Mouse (Mus musculus) MEL (cell line): ENCODE measurements around the gene Rom1. TPM values are rescaled to one million over a fixed set of nuclear protein-coding genes. Genes with fewer than 3 reads are reported as not detected.

Source experiments
- BHLHE40 ChIP-seq: IDR thresholded peaks from 2 replicates; pipeline ENCODE4 v1.6.1; 2012; ENCODE audit warnings: low read depth, mild to moderate bottlenecking, inconsistent platforms, low read length, improper control_type of control experiment, borderline replicate concordance
- CTCF ChIP-seq, 3 experiments: IDR thresholded peaks in 2 of 3; conservative IDR thresholded peaks in 1 of 3; 2 replicates each; pipeline ENCODE4 v1.5.1; 2011 to 2012; ENCODE audit warnings: low read length in 3 of 3, low read depth in 2 of 3, mild to moderate bottlenecking in 2 of 3, improper control_type of control experiment in 1 of 3, inconsistent platforms in 1 of 3, mixed read lengths in 1 of 3, moderate library complexity in 1 of 3; ENCODE audit not compliant: control insufficient read depth in 1 of 3, insufficient read depth in 1 of 3, poor library complexity in 1 of 3, severe bottlenecking in 1 of 3
- HCFC1 ChIP-seq: IDR thresholded peaks from 2 replicates; pipeline ENCODE4 v1.6.1; 2012; ENCODE audit warnings: low read depth, mild to moderate bottlenecking, inconsistent platforms, low read length, improper control_type of control experiment, moderate library complexity
- MAZ ChIP-seq: IDR thresholded peaks from 2 replicates; pipeline ENCODE4 v1.6.1; 2012; ENCODE audit warnings: low read depth, mild to moderate bottlenecking, inconsistent platforms, low read length, improper control_type of control experiment
- MXI1 ChIP-seq: IDR thresholded peaks from 2 replicates; pipeline ENCODE4 v1.6.1; 2011; ENCODE audit warnings: mild to moderate bottlenecking, low read depth, low read length, improper control_type of control experiment
- MYB ChIP-seq: IDR thresholded peaks from 2 replicates; pipeline ENCODE4 v1.6.1; 2011; ENCODE audit warnings: mild to moderate bottlenecking, low read depth, low read length, improper control_type of control experiment
- MYC ChIP-seq: IDR thresholded peaks from 2 replicates; pipeline ENCODE4 v1.6.1; 2011; ENCODE audit warnings: low read depth, mild to moderate bottlenecking, low read length, improper control_type of control experiment, moderate library complexity
- POLR2A ChIP-seq, 2 experiments: IDR thresholded peaks; 2 replicates each; pipeline ENCODE4 v1.6.1; 2011 to 2012; ENCODE audit warnings: low read length in 2 of 2, mild to moderate bottlenecking in 2 of 2, control low read depth in 1 of 2, improper control_type of control experiment in 1 of 2, low read depth in 1 of 2, moderate library complexity in 1 of 2; ENCODE audit not compliant: control insufficient read depth in 1 of 2, insufficient read depth in 1 of 2, poor library complexity in 1 of 2
- POLR2AphosphoS2 ChIP-seq: IDR thresholded peaks from 2 replicates; pipeline ENCODE4 v1.6.1; 2011; ENCODE audit warnings: low read length, improper control_type of control experiment
- POLR2AphosphoS5 ChIP-seq: IDR thresholded peaks from 2 replicates; pipeline ENCODE4 v1.6.1; 2012; ENCODE audit warnings: low read depth, borderline replicate concordance, mild to moderate bottlenecking, inconsistent platforms, low read length, moderate library complexity, mixed read lengths
- TBP ChIP-seq: IDR thresholded peaks from 2 replicates; pipeline ENCODE4 v1.8.0; 2011; ENCODE audit warnings: low read depth, low read length, improper control_type of control experiment
- TCF12 ChIP-seq: IDR thresholded peaks from 2 replicates; pipeline ENCODE4 v1.6.1; 2014; ENCODE audit warnings: low read depth, mild to moderate bottlenecking, inconsistent platforms, low read length, improper control_type of control experiment, moderate library complexity
- UBTF ChIP-seq: IDR thresholded peaks from 2 replicates; pipeline ENCODE4 v1.6.1; 2012; ENCODE audit warnings: low read depth, mild to moderate bottlenecking, inconsistent platforms, low read length, improper control_type of control experiment, moderate library complexity, borderline replicate concordance; ENCODE audit not compliant: insufficient read depth
- USF1 ChIP-seq: IDR thresholded peaks from 2 replicates; pipeline ENCODE4 v1.6.1; 2014; ENCODE audit warnings: low read depth, mild to moderate bottlenecking, inconsistent platforms, low read length, improper control_type of control experiment, moderate library complexity
- ZC3H11A ChIP-seq: IDR thresholded peaks from 2 replicates; pipeline ENCODE4 v1.6.1; 2012; ENCODE audit warnings: low read depth, mild to moderate bottlenecking, inconsistent platforms, low read length, improper control_type of control experiment
- ZKSCAN1 ChIP-seq: IDR thresholded peaks from 2 replicates; pipeline ENCODE4 v1.6.1; 2012; ENCODE audit warnings: low read depth, mild to moderate bottlenecking, inconsistent platforms, low read length, improper control_type of control experiment, moderate library complexity
- polyA plus RNA-seq, 2 experiments: library from polyadenylated mRNA; stranded (reverse) in 1 of 2; unstranded in 1 of 2; fragments of >175 nt in 1 of 2; fragments of >200 nt in 1 of 2; gene quantifications; 2 replicates each; pipeline versions ENCODE4 v1.2.1 to v1.2.4; 2012; ENCODE audit warnings: low replicate concordance in 2 of 2, low read depth in 1 of 2; ENCODE audit not compliant: insufficient read length in 2 of 2, insufficient read depth in 1 of 2, missing spikeins in 1 of 2
- total RNA-seq: library from RNA; depleted of rRNA; stranded (reverse); fragments of 300-350 nt; gene quantifications from 2 replicates; pipeline ENCODE4 v1.2.3, GENCODE M21; 2012; rRNA removed

Gene Rom1
- total and polyA plus RNA-seq, 3 experiments, result 3.1 to 4.1 TPM; not detected in 1

DNA sequence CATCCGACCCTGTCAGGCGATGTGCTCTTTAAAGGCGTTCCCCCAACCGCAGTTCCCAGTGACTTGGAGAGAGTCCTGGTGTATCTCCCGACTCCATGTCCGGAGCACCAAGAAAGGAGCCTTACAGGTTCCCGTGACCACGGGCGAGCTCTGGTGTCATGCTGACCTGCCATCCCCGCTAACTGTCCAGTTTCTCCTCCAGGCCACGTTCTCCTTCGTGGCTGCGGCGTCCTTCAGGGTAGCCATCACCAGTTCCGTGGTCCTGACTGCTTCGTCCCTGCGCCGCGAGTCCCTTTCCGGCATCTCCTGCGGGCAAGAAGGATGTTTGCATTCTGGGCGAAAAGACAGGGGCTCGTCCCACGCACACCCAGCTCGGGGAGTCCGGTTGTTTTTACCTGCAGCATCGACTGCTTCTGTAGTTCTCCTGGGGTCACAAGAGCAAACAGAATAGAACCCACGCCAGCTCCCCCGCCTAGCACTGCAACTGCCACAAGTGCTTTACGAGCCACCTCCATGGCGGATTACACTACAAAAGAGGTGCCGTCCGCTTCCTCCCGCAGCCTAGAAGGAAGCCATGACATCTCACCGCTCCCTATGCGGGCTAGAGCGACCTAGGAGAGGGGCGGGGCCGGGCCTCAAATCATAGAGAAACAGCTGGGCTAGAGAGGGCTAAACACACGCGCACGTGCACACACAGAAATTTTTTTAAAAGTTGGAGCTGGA lies 48.7 kb downstream of the Rom1 start, which contains the start of gene Uqcc3 (continued):
- peak; percentile 83 for TF ChIP-seq USF1
- 0 out of 2 replicates have a peak, but pooled peaks have one; percentile 18 for TF ChIP-seq UBTF
- TF ChIP-seq POLR2AphosphoS2, result peak; percentile 74; the same call in 1 of the 2 replicates
- no peak for TF ChIP-seq MYB
- peak; percentile 80 for TF ChIP-seq TCF12
- peak; percentile 100 for TF ChIP-seq MXI1
- TF ChIP-seq ZC3H11A, result no peak
- peak; percentile 94 for TF ChIP-seq TBP
- TF ChIP-seq BHLHE40, result peak; percentile 99
- peak; percentile 99 for TF ChIP-seq MYC
- TF ChIP-seq HCFC1, result peak; percentile 92
- TF ChIP-seq POLR2A (IDR thresholded peaks at IDR 0.05; ENCODE audit: control insufficient read depth in 1 of 2, insufficient read depth in 1 of 2, low read depth in 1 of 2, low read length in 2 of 2, poor library complexity in 1 of 2), result peak; percentile 83 to 93
- TF ChIP-seq POLR2AphosphoS5, result no peak
- no peak for TF ChIP-seq ZKSCAN1
- peak; percentile 95 for TF ChIP-seq MAZ
- TF ChIP-seq CTCF (IDR thresholded peaks at IDR 0.05 in 2 of 3, conservative IDR thresholded peaks at IDR 0.05 in 1 of 3; ENCODE audit: control insufficient read depth in 1 of 3, insufficient read depth in 1 of 3, low read depth in 2 of 3, low read length in 3 of 3, poor library complexity in 1 of 3, severe bottlenecking in 1 of 3), result no peak

Other genes with a start within 250 kb of the Rom1 start
Only the 30 nearest of the 32 such genes appear.
- 158 and 208 TPM in 2 replicates for gene Wdr74, start 193.5 kb downstream of the Rom1 start, total RNA-seq
- gene Wdr74, start 193.5 kb downstream of the Rom1 start, polyA plus RNA-seq, result 100 to 1,000 TPM; 208 to 803 TPM
- gene 1700092M07Rik, start 188.6 kb downstream of the Rom1 start, total RNA-seq, result 3.0 and 3.3 TPM in 2 replicates
- gene 1700092M07Rik, start 188.6 kb downstream of the Rom1 start, polyA plus RNA-seq, result 1 to 10 TPM in 1 of 2 experiments, not detected in 1; 4.3 TPM
- gene Stx5a, start 187.9 kb downstream of the Rom1 start, total RNA-seq, result 27.5 and 28.7 TPM in 2 replicates
- 10 to 100 TPM in 1 of 2 experiments, not detected in 1; 50.0 TPM for gene Stx5a, start 187.9 kb downstream of the Rom1 start, polyA plus RNA-seq
- 107 and 122 TPM in 2 replicates for gene Nxf1, start 172.3 kb downstream of the Rom1 start, total RNA-seq
- gene Nxf1, start 172.3 kb downstream of the Rom1 start, polyA plus RNA-seq, result 100 to 1,000 TPM; 231 to 296 TPM
- 7.5 and 7.8 TPM in 2 replicates for gene Tmem223, start 158.4 kb downstream of the Rom1 start, total RNA-seq
- gene Tmem223, start 158.4 kb downstream of the Rom1 start, polyA plus RNA-seq, result 10 to 100 TPM in 1 of 2 experiments, not detected in 1; 23.2 TPM
- gene Tmem179b, start 154.9 kb downstream of the Rom1 start, total RNA-seq, result 49.2 and 60.0 TPM in 2 replicates
- 100 to 1,000 TPM in 1 of 2 experiments, not detected in 1; 101 TPM for gene Tmem179b, start 154.9 kb downstream of the Rom1 start, polyA plus RNA-seq
- 15.3 and 18.3 TPM in 2 replicates for gene Taf6l, start 142.9 kb downstream of the Rom1 start, total RNA-seq
- gene Taf6l, start 142.9 kb downstream of the Rom1 start, polyA plus RNA-seq, result 10 to 100 TPM in 1 of 2 experiments, not detected in 1; 25.5 TPM
- gene Polr2g, start 130.8 kb downstream of the Rom1 start, total RNA-seq, result 165 and 188 TPM in 2 replicates
- 100 to 1,000 TPM in 1 of 2 experiments, not detected in 1; 181 TPM for gene Polr2g, start 130.8 kb downstream of the Rom1 start, polyA plus RNA-seq
- 2.6 and 2.9 TPM in 2 replicates for gene Zbtb3, start 126.8 kb downstream of the Rom1 start, total RNA-seq
- 1 to 10 TPM in 1 of 2 experiments, not detected in 1; 2.4 TPM for gene Zbtb3, start 126.8 kb downstream of the Rom1 start, polyA plus RNA-seq
- gene Ttc9c, start 110.0 kb downstream of the Rom1 start, total RNA-seq, result 22.9 and 24.2 TPM in 2 replicates
- gene Ttc9c, start 110.0 kb downstream of the Rom1 start, polyA plus RNA-seq, result 10 to 100 TPM in 1 of 2 experiments, not detected in 1; 29.8 TPM
- 39.4 and 44.6 TPM in 2 replicates for gene Hnrnpul2, start 109.3 kb downstream of the Rom1 start, total RNA-seq
- 100 to 1,000 TPM; 106 to 174 TPM for gene Hnrnpul2, start 109.3 kb downstream of the Rom1 start, polyA plus RNA-seq
- gene AC129217.1, start 99.6 kb downstream of the Rom1 start, total RNA-seq, result 0.23 TPM in 1 of 2 replicates, not detected in the other
- gene AC129217.1, start 99.6 kb downstream of the Rom1 start, polyA plus RNA-seq, result 10 to 100 TPM in 1 of 2 experiments, not detected in 1; 53.4 TPM
- 26.0 and 29.5 TPM in 2 replicates for gene Bscl2, start 91.9 kb downstream of the Rom1 start, total RNA-seq
- gene Bscl2, start 91.9 kb downstream of the Rom1 start, polyA plus RNA-seq, result 10 to 100 TPM in 1 of 2 experiments, not detected in 1; 51.3 TPM
- gene Gng3, start 90.2 kb downstream of the Rom1 start, total RNA-seq, result 0.15 and 0.29 TPM in 2 replicates
- gene Gng3, start 90.2 kb downstream of the Rom1 start, polyA plus RNA-seq, result 1 to 10 TPM in 1 of 2 experiments, not detected in 1; 2.5 TPM
- gene Lrrn4cl, start 78.6 kb downstream of the Rom1 start, total RNA-seq, result 0.15 and 0.26 TPM in 2 replicates
- under 1 TPM in 1 of 2 experiments, not detected in 1; 0.54 TPM for gene Lrrn4cl, start 78.6 kb downstream of the Rom1 start, polyA plus RNA-seq
- gene Ubxn1, start 57.9 kb downstream of the Rom1 start, total RNA-seq, result 179 and 187 TPM in 2 replicates
- 100 to 1,000 TPM in 1 of 2 experiments, not detected in 1; 366 TPM for gene Ubxn1, start 57.9 kb downstream of the Rom1 start, polyA plus RNA-seq
- 46.3 and 49.4 TPM in 2 replicates for gene Uqcc3, start 48.4 kb downstream of the Rom1 start, total RNA-seq
- gene Uqcc3, start 48.4 kb downstream of the Rom1 start, polyA plus RNA-seq, result 10 to 100 TPM in 1 of 2 experiments, not detected in 1; 55.0 TPM
- 10.3 and 15.5 TPM in 2 replicates for gene Lbhd1, start 45.6 kb downstream of the Rom1 start, total RNA-seq
- gene Lbhd1, start 45.6 kb downstream of the Rom1 start, polyA plus RNA-seq, result 100 to 1,000 TPM in 1 of 2 experiments, 10 to 100 TPM in 1; 46.5 to 123 TPM
- gene Gm49403, start 45.4 kb downstream of the Rom1 start, total RNA-seq, result not detected in 2 replicates
- not detected for gene Gm49403, start 45.4 kb downstream of the Rom1 start, polyA plus RNA-seq
- 171 and 184 TPM in 2 replicates for gene 1810009A15Rik, start 40.5 kb downstream of the Rom1 start, total RNA-seq
- gene 1810009A15Rik, start 40.5 kb downstream of the Rom1 start, polyA plus RNA-seq, result 100 to 1,000 TPM in 1 of 2 experiments, not detected in 1; 189 TPM
- 0.77 TPM in 1 of 2 replicates, not detected in the other for gene Gm49416, start 40.4 kb downstream of the Rom1 start, total RNA-seq
- gene Gm49416, start 40.4 kb downstream of the Rom1 start, polyA plus RNA-seq, result 10 to 100 TPM in 1 of 2 experiments, not detected in 1; 31.2 TPM
- 38.1 and 43.9 TPM in 2 replicates for gene Ints5, start 36.4 kb downstream of the Rom1 start, total RNA-seq
- 10 to 100 TPM in 1 of 2 experiments, not detected in 1; 51.5 TPM for gene Ints5, start 36.4 kb downstream of the Rom1 start, polyA plus RNA-seq
- 104 and 122 TPM in 2 replicates for gene Ganab, start 31.3 kb downstream of the Rom1 start, total RNA-seq
- gene Ganab, start 31.3 kb downstream of the Rom1 start, polyA plus RNA-seq, result 100 to 1,000 TPM in 1 of 2 experiments, not detected in 1; 123 TPM
- 21.0 and 26.2 TPM in 2 replicates for gene B3gat3, start 9.0 kb downstream of the Rom1 start, total RNA-seq
- 10 to 100 TPM in 1 of 2 experiments, not detected in 1; 35.4 TPM for gene B3gat3, start 9.0 kb downstream of the Rom1 start, polyA plus RNA-seq
- gene Eml3, start 196 bp upstream of the Rom1 start, total RNA-seq, result 13.0 and 16.6 TPM in 2 replicates
- gene Eml3, start 196 bp upstream of the Rom1 start, polyA plus RNA-seq, result 10 to 100 TPM in 1 of 2 experiments, not detected in 1; 23.4 TPM
- gene Mta2, start 12.5 kb upstream of the Rom1 start, total RNA-seq, result 150 and 171 TPM in 2 replicates
- gene Mta2, start 12.5 kb upstream of the Rom1 start, polyA plus RNA-seq, result 100 to 1,000 TPM; 116 to 167 TPM
- 54.6 and 54.9 TPM in 2 replicates for gene Tut1, start 24.5 kb upstream of the Rom1 start, total RNA-seq
- 10 to 100 TPM in 1 of 2 experiments, not detected in 1; 68.2 TPM for gene Tut1, start 24.5 kb upstream of the Rom1 start, polyA plus RNA-seq
- 1,362 and 1,397 TPM in 2 replicates for gene Eef1g, start 37.7 kb upstream of the Rom1 start, total RNA-seq
- gene Eef1g, start 37.7 kb upstream of the Rom1 start, polyA plus RNA-seq, result 1,000 to 10,000 TPM; 1,691 to 1,817 TPM
- gene Ahnak, start 59.9 kb upstream of the Rom1 start, total RNA-seq, result 1.2 and 1.3 TPM in 2 replicates
- gene Ahnak, start 59.9 kb upstream of the Rom1 start, polyA plus RNA-seq, result 1 to 10 TPM in 1 of 2 experiments, not detected in 1; 2.2 TPM
- not detected in 2 replicates for gene Scgb1a1, start 158.6 kb upstream of the Rom1 start, total RNA-seq
- not detected for gene Scgb1a1, start 158.6 kb upstream of the Rom1 start, polyA plus RNA-seq